9 mouse cellular contexts compared by ENCODE assay signal in the genomic region with DNA sequence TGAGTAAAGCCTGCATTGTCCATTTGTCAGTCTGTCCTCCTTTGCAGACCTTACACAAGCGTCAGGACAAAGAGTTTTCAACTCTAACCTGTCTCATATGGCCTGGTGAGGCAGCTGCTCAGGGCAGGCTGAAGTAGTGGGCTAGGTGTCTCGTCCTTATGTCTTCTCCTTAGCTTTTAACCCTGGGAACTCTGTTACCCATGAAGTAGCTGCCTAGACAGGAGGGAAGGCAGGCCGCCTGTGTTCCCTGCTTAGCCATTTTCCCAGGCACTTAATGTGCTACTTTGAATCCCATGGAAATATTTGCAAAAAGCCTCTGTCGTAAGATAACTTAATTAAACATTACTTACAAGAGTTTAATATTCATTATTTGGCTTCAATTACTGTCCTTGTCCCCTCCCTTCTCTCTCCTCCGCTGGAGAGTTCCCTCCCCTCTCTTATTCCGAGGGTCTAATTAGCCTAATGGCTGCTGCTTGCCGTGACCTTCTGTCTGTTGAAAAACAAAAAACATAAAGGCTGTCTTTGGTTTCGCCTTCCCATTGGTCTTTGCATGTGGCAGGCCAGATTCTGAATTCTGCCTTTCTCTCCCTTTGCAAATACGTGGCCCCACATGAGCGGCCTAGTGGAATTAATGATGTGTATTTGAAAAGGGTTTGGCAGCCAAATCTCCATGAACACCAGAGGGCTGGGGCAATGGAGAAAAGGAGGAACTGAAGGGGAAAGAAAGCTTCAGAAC.
DNase-seq lines count a peak whose midpoint lies in the region; ATAC-seq lines count a peak whose summit lies in the region.
"Had no signal": no experiment of that assay in that cellular context is flagged by ENCODE, and none has a peak within 500 bp of the region (broad histone marks: within the 10 kb centered on the region; RNA-seq: fewer than 3 reads in every experiment).

No protein-coding gene starts in this region.

- intact Hi-C loops in gastrocnemius, postnatal 36 days (cut with DNase I), result no loop called here

- no peak for ATAC-seq in activated CD4-positive, CD25-positive, alpha-beta regulatory T cell, adult 4 months
- no peak for ATAC-seq in granulocyte monocyte progenitor cell, adult 5-6 weeks (replicated peaks; ENCODE audit: poor library complexity, severe bottlenecking)

- peak; percentile 6 for DNase-seq in cerebellum, adult 11-12 months
- no peak for DNase-seq in cerebellum, postnatal 36 days
- peak; percentile 37 to 48 for DNase-seq in right cerebral cortex, postnatal 10 days (ENCODE audit: low spot score in 2 of 2)
- DNase-seq in right cerebral cortex, postnatal 25 days, result no peak
- DNase-seq in mesoderm, embryonic 11.5 days (ENCODE audit: low read depth, low spot score), result peak; percentile 44
- DNase-seq in gastrocnemius, postnatal 36 days, result no peak
- DNase-seq: thymus, postnatal 14 days had no signal

Comparison
In these comparisons a context has a peak if more than half of its experiments do, and no peak if none do; other contexts are left out.
1. DNase-seq: peak in cerebellum, adult 11-12 months (single experiment), right cerebral cortex, postnatal 10 days (2 of 2) and mesoderm, embryonic 11.5 days (single experiment); none in cerebellum, postnatal 36 days (0 of 2), right cerebral cortex, postnatal 25 days (single experiment) and gastrocnemius, postnatal 36 days (0 of 2).